Mouse (Mus musculus): ENCODE results near the gene Nudt17.
"Not testable (repeated sequence)": the region's sequence is repeated elsewhere in the genome, so short reads cannot be mapped to it uniquely, and the experiment has no call there.

Nudt17 gene

GRCm38 (mm10) chr3:96707903-96708683 lies at the start of gene Nudt17:
TSS of gene Nudt17 (minus strand) at chr3:96708562.
- in situ Hi-C loops (cut with MboI, MseI), result no loop called here

GRCm38 (mm10) chr3:96757691-96758090 lies 49.3 kb upstream of the Nudt17 start:
- in situ Hi-C loops (cut with MboI, MseI), result no loop called here

GRCm38 (mm10) chr3:96755935-96756334 lies 47.6 kb upstream of the Nudt17 start:
- in situ Hi-C loops (cut with MboI, MseI), result no loop called here

GRCm38 (mm10) chr3:96746829-96747228 lies 38.5 kb upstream of the Nudt17 start:
- in situ Hi-C loops (cut with MboI, MseI), result no loop called here

GRCm38 (mm10) chr3:96744348-96744747 lies 36.0 kb upstream of the Nudt17 start:
- in situ Hi-C loops (cut with MboI, MseI), result no loop called here

GRCm38 (mm10) chr3:96740279-96740678 lies 31.9 kb upstream of the Nudt17 start:
- in situ Hi-C loops (cut with MboI, MseI), result not testable (repeated sequence)

- in situ Hi-C loops (cut with MboI, MseI), result no loop called here
These were observed 29.6 kb upstream of the Nudt17 start for GRCm38 (mm10) chr3:96737995-96738394.

GRCm38 (mm10) chr3:96737013-96737740 lies 28.8 kb upstream of the Nudt17 start:
- in situ Hi-C loops (cut with MboI, MseI), result no loop called here

GRCm38 (mm10) chr3:96735200-96735599 lies 26.8 kb upstream of the Nudt17 start:
- in situ Hi-C loops (cut with MboI, MseI), result no loop called here

GRCm38 (mm10) chr3:96733984-96734383 lies 25.6 kb upstream of the Nudt17 start:
- in situ Hi-C loops (cut with MboI, MseI), result no loop called here

- in situ Hi-C loops (cut with MboI, MseI), result no loop called here
These were observed 22.4 kb upstream of the Nudt17 start for GRCm38 (mm10) chr3:96730785-96731184.

GRCm38 (mm10) chr3:96729403-96729784 lies 21.0 kb upstream of the Nudt17 start:
- in situ Hi-C loops (cut with MboI, MseI), result no loop called here

GRCm38 (mm10) chr3:96728634-96729402 lies 20.5 kb upstream of the Nudt17 start:
- in situ Hi-C loops (cut with MboI, MseI), result no loop called here

GRCm38 (mm10) chr3:96727828-96728633 lies 19.7 kb upstream of the Nudt17 start:
- in situ Hi-C loops (cut with MboI, MseI), result no loop called here

- in situ Hi-C loops (cut with MboI, MseI), result no loop called here
These were observed 19.0 kb upstream of the Nudt17 start, which contains the start of the genes Polr3c and Rnf115 for GRCm38 (mm10) chr3:96727343-96727827. TSS of gene Polr3c (minus strand) at chr3:96727628. TSS of gene Rnf115 (plus strand) at chr3:96727664.

- in situ Hi-C loops (cut with MboI, MseI), result no loop called here
These were observed 10.8 kb upstream of the Nudt17 start for GRCm38 (mm10) chr3:96719173-96719572.

- in situ Hi-C loops (cut with MboI, MseI), result no loop called here
These were observed 7.5 kb upstream of the Nudt17 start for GRCm38 (mm10) chr3:96715854-96716253.

- in situ Hi-C loops (cut with MboI, MseI), result no loop called here
These were observed 5.9 kb upstream of the Nudt17 start for GRCm38 (mm10) chr3:96714286-96714685.

- in situ Hi-C loops (cut with MboI, MseI), result no loop called here
These were observed 312 bp upstream of the Nudt17 start for GRCm38 (mm10) chr3:96708684-96709064.

GRCm38 (mm10) chr3:96706984-96707383 lies 1.4 kb downstream of the Nudt17 start:
- in situ Hi-C loops (cut with MboI, MseI), result no loop called here

GRCm38 (mm10) chr3:96706217-96706616 lies 2.1 kb downstream of the Nudt17 start:
- in situ Hi-C loops (cut with MboI, MseI), result no loop called here
